5 mouse cellular contexts compared by ENCODE assay signal in genomic region chr5:102188951-102189350, GRCm38 (mm10).
DNase-seq lines count a peak whose midpoint lies in the region.

No protein-coding gene starts in this region.

- peak; percentile 64 for DNase-seq in adrenal gland, adult 2 months
- DNase-seq in adrenal gland, adult 8-10 months: peak; percentile 34
- DNase-seq in adrenal gland, postnatal 10 days: peak; percentile 12
- DNase-seq in adrenal gland, postnatal 36 days: peak; percentile 10 to 28
- peak; percentile 83 for DNase-seq in heart, adult 11 months

Comparison
In these comparisons a context has a peak if more than half of its experiments do, and no peak if none do; other contexts are left out.
1. Peak in every context shown above with its lines: DNase-seq.
2. DNase-seq: peak in every context shown above with its lines; median percentile 83 in heart, adult 11 months; 64 in adrenal gland, adult 2 months; 34 in adrenal gland, adult 8-10 months; 19 in adrenal gland, postnatal 36 days; 12 in adrenal gland, postnatal 10 days.